Mouse (Mus musculus): ENCODE data around the gene Rabl2.

Gene Rabl2

GRCm38 (mm10) chr15:89591723-89592455, at the start of gene Rabl2:
Gene Rabl2 (minus strand): TSS chr15:89591923.
- peak; percentile 75 for DNase-seq (ENCODE audit: low spot score)

- no peak for DNase-seq (ENCODE audit: low spot score)
These were observed 31.9 kb upstream of the Rabl2 start for GRCm38 (mm10) chr15:89623626-89623959.

GRCm38 (mm10) chr15:89622959-89623625, 31.4 kb upstream of the Rabl2 start:
- no peak for DNase-seq (ENCODE audit: low spot score)

- no peak for DNase-seq (ENCODE audit: low spot score)
These were observed 30.7 kb upstream of the Rabl2 start for GRCm38 (mm10) chr15:89622312-89622958.

- DNase-seq (ENCODE audit: low spot score): no peak
These were observed 16.2 kb upstream of the Rabl2 start for GRCm38 (mm10) chr15:89607888-89608287.

- no peak for DNase-seq (ENCODE audit: low spot score)
These were observed 15.8 kb upstream of the Rabl2 start for GRCm38 (mm10) chr15:89607480-89607879.

- no peak for DNase-seq (ENCODE audit: low spot score)
These were observed 14.3 kb upstream of the Rabl2 start for GRCm38 (mm10) chr15:89605822-89606570.

- no peak for DNase-seq (ENCODE audit: low spot score)
These were observed 825 bp upstream of the Rabl2 start for GRCm38 (mm10) chr15:89592548-89592947.

GRCm38 (mm10) chr15:89591317-89591716, 406 bp downstream of the Rabl2 start:
- no peak for DNase-seq (ENCODE audit: low spot score)

GRCm38 (mm10) chr15:89589146-89589545, 2.6 kb downstream of the Rabl2 start:
- no peak for DNase-seq (ENCODE audit: low spot score)

- no peak for DNase-seq (ENCODE audit: low spot score)
These were observed 6.1 kb downstream of the Rabl2 start for GRCm38 (mm10) chr15:89585631-89586030.

- DNase-seq (ENCODE audit: low spot score): no peak
These were observed 6.6 kb downstream of the Rabl2 start for GRCm38 (mm10) chr15:89585101-89585500.

- DNase-seq (ENCODE audit: low spot score): no peak
These were observed 9.2 kb downstream of the Rabl2 start for GRCm38 (mm10) chr15:89582494-89582893.

- no peak for DNase-seq (ENCODE audit: low spot score)
These were observed 19.6 kb downstream of the Rabl2 start for GRCm38 (mm10) chr15:89572147-89572546.

- no peak for DNase-seq (ENCODE audit: low spot score)
These were observed 23.6 kb downstream of the Rabl2 start, which contains the start of gene Acr for GRCm38 (mm10) chr15:89568114-89568513. Gene Acr (plus strand): TSS chr15:89568326.

- DNase-seq (ENCODE audit: low spot score): no peak
These were observed 32.5 kb downstream of the Rabl2 start for GRCm38 (mm10) chr15:89559202-89559731.

GRCm38 (mm10) chr15:89557996-89558390, 33.7 kb downstream of the Rabl2 start:
- no peak for DNase-seq (ENCODE audit: low spot score)

GRCm38 (mm10) chr15:89557179-89557995, 34.3 kb downstream of the Rabl2 start:
- DNase-seq (ENCODE audit: low spot score): no peak

- DNase-seq (ENCODE audit: low spot score): no peak
These were observed 35.1 kb downstream of the Rabl2 start for GRCm38 (mm10) chr15:89556401-89557178.

- no peak for DNase-seq (ENCODE audit: low spot score)
These were observed 36.1 kb downstream of the Rabl2 start for GRCm38 (mm10) chr15:89555591-89555990.
